Mouse (Mus musculus) heart, adult 2 months (tissue): ENCODE data around the gene Alox12b. TPM values are rescaled to one million over a fixed set of nuclear protein-coding genes. Genes with fewer than 3 reads are reported as not detected.

Experiments used
- DNase-seq, 2 experiments: peaks; one replicate each; pipeline ENCODE4 v3.0.0; 2021
- H3K27ac ChIP-seq: fragments of 200-600 bp; 2 replicates; pipeline ENCODE4 v1.8.1; 2022
- H3K27me3 ChIP-seq: fragments of 200-500 bp; 2 replicates; pipeline ENCODE4 v1.6.1; 2012; ENCODE audit warnings: mild to moderate bottlenecking, low read length, inconsistent platforms, mixed read lengths; ENCODE audit not compliant: control insufficient read depth, insufficient read depth
- H3K36me3 ChIP-seq: fragments of 200-500 bp; 2 replicates; pipeline ENCODE4 v1.6.1; 2012; ENCODE audit warnings: low read length, inconsistent platforms; ENCODE audit not compliant: control insufficient read depth, insufficient read depth
- H3K4me1 ChIP-seq: fragments of 200-500 bp; 2 replicates; pipeline ENCODE4 v1.6.1; 2011; ENCODE audit warnings: low read length; ENCODE audit not compliant: control insufficient read depth, insufficient read depth
- H3K4me3 ChIP-seq: fragments of 200-600 bp; 2 replicates; pipeline ENCODE4 v1.8.1; 2022
- H3K79me2 ChIP-seq: fragments of 200-500 bp; replicated peaks from 2 replicates; pipeline ENCODE4 v1.6.1; 2012; ENCODE audit warnings: mild to moderate bottlenecking, inconsistent platforms, low read length, moderate library complexity, mixed read lengths; ENCODE audit not compliant: control insufficient read depth, insufficient read depth
- H3K9ac ChIP-seq: fragments of 200-500 bp; 2 replicates; pipeline ENCODE4 v1.6.1; 2012; ENCODE audit warnings: low read depth, mild to moderate bottlenecking, control low read depth, inconsistent platforms, low read length, mixed read lengths
- CTCF ChIP-seq: fragments of 200-600 bp; IDR thresholded peaks from 2 replicates; pipeline ENCODE4 v1.8.1; 2022; ENCODE audit warnings: antibody characterized with exemption, mild to moderate bottlenecking, moderate library complexity
- EP300 ChIP-seq: fragments of 200-500 bp; IDR thresholded peaks from 2 replicates; pipeline ENCODE4 v1.6.1; 2011; ENCODE audit warnings: low read depth, low read length, control low read depth; ENCODE audit not compliant: insufficient read depth
- POLR2A ChIP-seq: fragments of 200-500 bp; IDR thresholded peaks from 2 replicates; pipeline ENCODE4 v1.6.1; 2011; ENCODE audit warnings: mild to moderate bottlenecking, low read depth, low read length, control low read depth; ENCODE audit not compliant: insufficient read depth
- WGBS: fragments of 180-500 bp; shearing (Covaris S2); methylation state at CpG from one replicate; pipeline ENCODE4 v1.1.7; 2018; 5-methylcytosine and 5-hydroxymethylcytosine counted together
- intact Hi-C: fragments of 180-260 bp; cut with DNase I; formaldehyde crosslinking; loops from one replicate; pipeline ENCODE4 v1.15.1; 2025
- polyA plus RNA-seq: library from polyadenylated mRNA; depleted of rRNA; stranded (reverse); fragments of >200 nt; gene quantifications from 2 replicates; pipeline ENCODE4 v1.2.3, GENCODE M21; 2012; rRNA removed
- total RNA-seq, 2 experiments: library from RNA; stranded (reverse); gene quantifications; 2 replicates each; pipeline ENCODE4 v1.2.3; 2021

The Alox12b gene
- total and polyA plus RNA-seq, 3 experiments: 0.04 TPM; not detected in 2

DNA sequence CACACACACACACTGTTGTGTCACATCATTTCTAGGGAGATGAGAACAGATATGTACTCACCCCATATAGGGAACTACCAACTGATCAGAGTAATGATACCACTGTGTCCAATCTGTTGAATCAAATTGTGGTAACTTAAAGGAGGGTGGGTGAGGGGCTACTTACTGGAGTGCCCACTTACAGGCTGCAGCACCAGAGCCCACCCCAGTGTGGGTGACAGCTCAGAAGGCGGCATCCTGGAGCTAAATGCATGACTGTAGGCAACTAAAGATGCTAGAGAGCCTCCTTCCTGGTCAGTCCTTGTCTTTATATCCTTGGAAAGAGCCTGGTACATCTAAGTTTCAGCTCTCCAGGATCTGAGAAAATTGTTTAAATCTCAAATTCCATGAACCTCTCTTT is 42.5 kb downstream of the Alox12b start:
- H3K9ac ChIP-seq: no peak overlapping the region
- H3K27ac ChIP-seq: no peak overlapping the region
- no peaks in the 10 kb centered on the region for H3K79me2 ChIP-seq
- H3K4me3 ChIP-seq: no peak overlapping the region
- 96% methylated on average over 1 of the region's 1 CpGs for WGBS
- no peak for DNase-seq
- TF ChIP-seq POLR2A: no peak
- no peak for TF ChIP-seq EP300
- TF ChIP-seq CTCF: no peak
- H3K36me3 ChIP-seq: no peaks in the 10 kb centered on the region
- intact Hi-C loops: loop anchor here (5.0 kb wide), 1 partner anchor 183 kb away; no protein-coding TSS in a partner anchor
- H3K27me3 ChIP-seq: peaks cover 7% of the 10 kb centered on the region
- no peaks in the 10 kb centered on the region for H3K4me1 ChIP-seq

DNA sequence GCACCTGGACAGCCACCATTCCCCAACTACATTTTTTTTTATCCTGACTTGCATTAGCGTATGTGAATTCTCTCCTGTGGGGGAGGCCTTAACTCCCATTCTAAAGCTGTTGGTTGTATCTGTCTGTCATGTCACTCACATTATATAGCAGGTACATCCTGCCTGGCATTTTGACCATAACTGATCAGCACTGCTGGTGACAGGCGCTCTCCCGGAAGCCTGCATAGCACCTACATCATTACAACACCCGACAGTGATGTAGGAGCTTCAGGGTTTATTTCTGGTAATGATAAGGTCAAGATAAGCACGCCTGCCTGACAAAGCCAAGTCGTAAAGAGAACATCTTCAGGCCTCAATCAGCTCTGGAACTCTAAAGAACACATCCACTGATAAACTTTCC is 43.4 kb downstream of the Alox12b start:
- Histone ChIP-seq H3K27me3 (peaks cover 7% of the 10 kb centered on the region), H3K9ac (no peak overlapping the region), H3K4me1 (no peaks in the 10 kb centered on the region), H3K79me2 (no peaks in the 10 kb centered on the region), H3K36me3 (no peaks in the 10 kb centered on the region), H3K27ac (no peak overlapping the region), H3K4me3 (no peak overlapping the region)
- TF ChIP-seq CTCF (no peak), EP300 (no peak), POLR2A (no peak)
- 51% methylated on average over 6 of the region's 6 CpGs for WGBS
- intact Hi-C loops: no loop called here
- no peak for DNase-seq

DNA sequence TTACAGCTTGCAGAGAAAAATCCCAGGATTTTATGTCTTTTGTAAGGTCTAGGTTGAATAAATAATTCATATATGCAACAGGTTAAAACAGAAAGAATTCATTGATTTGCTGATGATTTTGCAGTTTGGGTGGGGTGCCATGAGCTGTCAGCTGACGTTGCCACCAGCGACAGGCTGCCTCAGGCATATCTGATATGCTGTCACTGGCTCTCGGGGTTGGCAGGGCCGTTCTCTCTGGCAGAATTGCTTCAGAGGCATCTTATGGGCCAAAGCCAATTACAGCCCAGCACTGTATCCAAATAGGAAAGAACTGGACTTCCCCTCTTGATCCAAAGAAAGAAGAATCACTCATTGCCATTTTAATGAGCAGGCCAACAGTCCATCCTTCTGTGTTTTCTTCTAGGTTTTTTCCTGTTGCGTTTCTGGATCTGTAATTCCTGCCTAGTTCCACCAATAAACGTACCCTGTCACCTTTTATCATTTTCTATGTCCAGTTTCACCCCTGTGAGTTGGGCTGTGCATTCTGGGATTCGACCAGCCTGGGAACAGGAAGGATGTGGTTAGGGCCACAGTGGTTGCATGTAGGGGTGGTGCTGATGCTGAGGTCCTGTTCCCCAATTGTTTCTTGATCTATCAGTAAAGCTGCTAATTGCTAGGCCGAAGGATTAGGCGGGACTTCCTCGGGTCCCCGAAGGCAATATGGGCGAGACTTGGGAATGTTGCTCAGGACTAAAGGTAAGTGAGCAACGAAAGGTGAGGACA is 45.9 kb downstream of the Alox12b start:
- no peak for DNase-seq
- intact Hi-C loops: no loop called here
- Histone ChIP-seq H3K27me3 (no peaks in the 10 kb centered on the region; the same call in 1 of the 2 replicates), H3K9ac (no peak overlapping the region), H3K79me2 (no peaks in the 10 kb centered on the region), H3K36me3 (no peaks in the 10 kb centered on the region), H3K27ac (no peak overlapping the region), H3K4me1 (no peaks in the 10 kb centered on the region), H3K4me3 (no peak overlapping the region)
- 65% methylated on average over 13 of the region's 13 CpGs for WGBS
- TF ChIP-seq POLR2A: no peak
- TF ChIP-seq EP300: no peak
- no peak for TF ChIP-seq CTCF

DNA sequence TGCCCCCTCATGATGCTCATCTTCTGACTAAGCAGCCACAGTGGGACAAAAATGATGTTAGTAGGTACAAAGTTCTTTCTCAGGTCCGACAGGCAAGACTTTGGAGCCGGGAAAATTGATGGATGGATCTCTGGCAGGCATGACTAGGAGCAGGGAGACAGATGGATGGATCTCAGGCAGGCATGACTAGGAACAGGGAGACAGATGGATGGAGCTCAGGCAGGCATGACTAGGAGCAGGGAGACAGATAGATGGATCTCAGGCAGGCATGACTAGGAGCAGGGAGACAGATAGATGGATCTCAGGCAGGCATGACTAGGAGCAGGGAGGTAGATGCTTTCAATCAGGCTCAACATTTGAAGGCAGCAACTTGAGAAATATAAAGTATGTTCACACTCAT is 54.6 kb downstream of the Alox12b start:
- Histone ChIP-seq H3K79me2 (no peaks in the 10 kb centered on the region), H3K27me3 (no peaks in the 10 kb centered on the region), H3K4me3 (no peak overlapping the region), H3K9ac (no peak overlapping the region), H3K36me3 (no peaks in the 10 kb centered on the region), H3K4me1 (no peaks in the 10 kb centered on the region), H3K27ac (no peak overlapping the region)
- TF ChIP-seq EP300 (no peak), CTCF (no peak), POLR2A (no peak)
- 30% methylated on average over 2 of the region's 2 CpGs for WGBS
- no peak for DNase-seq
- intact Hi-C loops: no loop called here

DNA sequence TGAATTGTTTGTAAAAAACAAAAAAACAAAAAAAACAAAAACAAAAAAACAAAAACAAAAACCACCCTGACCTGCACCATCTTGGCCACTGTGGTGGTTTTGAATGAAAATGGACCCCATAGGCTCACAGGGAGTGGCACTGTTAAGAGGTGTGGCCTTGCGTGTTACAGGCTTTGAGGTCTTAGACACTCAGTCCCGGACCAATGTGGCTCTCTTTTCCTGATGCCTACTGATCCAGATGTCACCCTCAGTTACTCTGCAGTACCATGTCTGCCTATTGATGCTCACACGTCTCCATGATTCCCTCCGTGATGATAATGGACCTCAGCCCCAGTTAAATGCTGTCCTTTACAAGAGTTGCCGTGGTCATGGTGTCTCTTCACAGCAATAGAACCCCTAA is 60.6 kb downstream of the Alox12b start:
- 86% methylated on average over 5 of the region's 5 CpGs for WGBS
- H3K36me3 ChIP-seq: no peaks in the 10 kb centered on the region
- no peaks in the 10 kb centered on the region for H3K4me1 ChIP-seq
- TF ChIP-seq POLR2A (no peak), CTCF (no peak)
- H3K4me3 ChIP-seq: no peak overlapping the region
- H3K79me2 ChIP-seq: no peaks in the 10 kb centered on the region
- H3K27me3 ChIP-seq: no peaks in the 10 kb centered on the region
- intact Hi-C loops: no loop called here
- DNase-seq: no peak
- H3K27ac ChIP-seq: no peak overlapping the region
- no peak overlapping the region for H3K9ac ChIP-seq

DNA sequence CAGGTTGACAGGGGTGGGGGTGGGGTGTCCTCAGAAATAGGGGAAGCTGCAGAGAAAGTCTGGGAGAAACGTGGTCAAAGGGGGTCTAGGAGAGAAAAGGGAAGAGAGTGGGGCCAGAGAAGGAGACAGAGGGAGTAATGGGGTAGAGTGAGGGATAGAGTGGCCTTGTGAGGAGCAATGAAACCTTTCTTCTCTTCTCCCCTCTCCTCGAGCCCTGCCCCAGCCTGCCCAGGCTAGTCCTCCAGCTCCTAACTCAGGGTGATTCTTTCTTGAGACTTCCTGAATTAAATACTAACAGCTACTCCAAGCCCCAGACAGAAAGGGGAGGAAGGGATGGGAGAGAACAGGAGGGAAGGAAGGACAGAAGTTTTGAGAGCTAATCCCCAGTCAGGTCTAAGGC is 61.9 kb downstream of the Alox12b start:
- H3K27me3 ChIP-seq: no peaks in the 10 kb centered on the region
- TF ChIP-seq EP300 (no peak), POLR2A (no peak), CTCF (no peak)
- no peak overlapping the region for H3K9ac ChIP-seq
- WGBS: 73% methylated on average over 2 of the region's 2 CpGs
- H3K4me3 ChIP-seq: no peak overlapping the region
- H3K27ac ChIP-seq: no peak overlapping the region
- H3K79me2 ChIP-seq: no peaks in the 10 kb centered on the region
- H3K36me3 ChIP-seq: no peaks in the 10 kb centered on the region
- H3K4me1 ChIP-seq: no peaks in the 10 kb centered on the region
- intact Hi-C loops: no loop called here
- DNase-seq: no peak

Other genes with a start within 250 kb of the Alox12b start
- gene Odf4, start 229.9 kb upstream of the Alox12b start, total RNA-seq: not detected
- 0.25 and 0.41 TPM in 2 replicates for gene Odf4, start 229.9 kb upstream of the Alox12b start, polyA plus RNA-seq
- gene Arhgef15, start 199.5 kb upstream of the Alox12b start, total RNA-seq: 10 to 100 TPM; 27.8 to 28.5 TPM
- gene Arhgef15, start 199.5 kb upstream of the Alox12b start, polyA plus RNA-seq: 52.9 and 77.3 TPM in 2 replicates
- gene Slc25a35, start 188.9 kb upstream of the Alox12b start, total RNA-seq: 1 to 10 TPM; 4.2 to 5.3 TPM
- gene Slc25a35, start 188.9 kb upstream of the Alox12b start, polyA plus RNA-seq: 21.6 and 24.2 TPM in 2 replicates
- gene Rangrf, start 181.8 kb upstream of the Alox12b start, total RNA-seq: 100 to 1,000 TPM in 1 of 2 experiments, 10 to 100 TPM in 1; 80.7 to 100 TPM
- gene Rangrf, start 181.8 kb upstream of the Alox12b start, polyA plus RNA-seq: 145 and 169 TPM in 2 replicates
- gene Pfas, start 148.5 kb upstream of the Alox12b start, total RNA-seq: 1 to 10 TPM; 5.9 to 6.4 TPM
- gene Pfas, start 148.5 kb upstream of the Alox12b start, polyA plus RNA-seq: 8.5 and 11.5 TPM in 2 replicates
- 10 to 100 TPM; 10.7 to 15.7 TPM for gene Ctc1, start 141.1 kb upstream of the Alox12b start, total RNA-seq
- gene Ctc1, start 141.1 kb upstream of the Alox12b start, polyA plus RNA-seq: 21.5 and 26.8 TPM in 2 replicates
- under 1 TPM; 0.21 to 0.59 TPM for gene Aurkb, start 111.3 kb upstream of the Alox12b start, total RNA-seq
- 0.61 and 1.1 TPM in 2 replicates for gene Aurkb, start 111.3 kb upstream of the Alox12b start, polyA plus RNA-seq
- gene Borcs6, start 97.3 kb upstream of the Alox12b start, total RNA-seq: 10 to 100 TPM; 15.3 to 17.8 TPM
- 13.0 and 14.2 TPM in 2 replicates for gene Borcs6, start 97.3 kb upstream of the Alox12b start, polyA plus RNA-seq
- gene Tmem107, start 86.2 kb upstream of the Alox12b start, total RNA-seq: 1 to 10 TPM; 5.6 to 6.6 TPM
- 15.9 and 26.1 TPM in 2 replicates for gene Tmem107, start 86.2 kb upstream of the Alox12b start, polyA plus RNA-seq
- 10 to 100 TPM; 63.4 to 70.8 TPM for gene Vamp2, start 68.5 kb upstream of the Alox12b start, total RNA-seq
- 83.0 and 90.0 TPM in 2 replicates for gene Vamp2, start 68.5 kb upstream of the Alox12b start, polyA plus RNA-seq
- 10 to 100 TPM; 44.4 to 79.8 TPM for gene Per1, start 61.8 kb upstream of the Alox12b start, total RNA-seq
- 18.0 and 36.4 TPM in 2 replicates for gene Per1, start 61.8 kb upstream of the Alox12b start, polyA plus RNA-seq
- gene Hes7, start 36.6 kb upstream of the Alox12b start, total RNA-seq: under 1 TPM in 1 of 2 experiments, not detected in 1; 0.11 TPM
- gene Hes7, start 36.6 kb upstream of the Alox12b start, polyA plus RNA-seq: 0.10 TPM in 1 of 2 replicates, not detected in the other
- gene 9130213A22Rik, start 34.4 kb upstream of the Alox12b start, total RNA-seq: under 1 TPM; 0.21 to 0.23 TPM
- 0.82 and 1.00 TPM in 2 replicates for gene 9130213A22Rik, start 34.4 kb upstream of the Alox12b start, polyA plus RNA-seq
- gene Aloxe3, start 31.1 kb upstream of the Alox12b start, total RNA-seq: under 1 TPM; 0.05 to 0.07 TPM
- 0.16 TPM in 1 of 2 replicates, not detected in the other for gene Aloxe3, start 31.1 kb upstream of the Alox12b start, polyA plus RNA-seq
- 1 to 10 TPM in 1 of 2 experiments, under 1 TPM in 1; 0.84 to 1.6 TPM for gene Alox8, start 40.9 kb downstream of the Alox12b start, total RNA-seq
- 0.68 TPM in 1 of 2 replicates, not detected in the other for gene Alox8, start 40.9 kb downstream of the Alox12b start, polyA plus RNA-seq
- 1 to 10 TPM; 1.6 to 1.8 TPM for gene Gucy2e, start 80.0 kb downstream of the Alox12b start, total RNA-seq
- gene Gucy2e, start 80.0 kb downstream of the Alox12b start, polyA plus RNA-seq: 0.06 TPM in 2 replicates
- 1 to 10 TPM; 2.3 to 2.5 TPM for gene Cntrob, start 166.8 kb downstream of the Alox12b start, total RNA-seq
- gene Cntrob, start 166.8 kb downstream of the Alox12b start, polyA plus RNA-seq: 3.0 and 4.0 TPM in 2 replicates
- gene Trappc1, start 167.0 kb downstream of the Alox12b start, total RNA-seq: 10 to 100 TPM; 45.5 to 48.0 TPM
- 46.6 and 84.3 TPM in 2 replicates for gene Trappc1, start 167.0 kb downstream of the Alox12b start, polyA plus RNA-seq
- under 1 TPM; 0.11 to 0.23 TPM for gene Kcnab3, start 169.3 kb downstream of the Alox12b start, total RNA-seq
- gene Kcnab3, start 169.3 kb downstream of the Alox12b start, polyA plus RNA-seq: 0.53 and 0.61 TPM in 2 replicates
- under 1 TPM; 0.31 to 0.36 TPM for gene Rnf227, start 183.5 kb downstream of the Alox12b start, total RNA-seq
- 0.51 and 0.82 TPM in 2 replicates for gene Rnf227, start 183.5 kb downstream of the Alox12b start, polyA plus RNA-seq
- gene Chd3, start 212.4 kb downstream of the Alox12b start, total RNA-seq: 10 to 100 TPM; 18.3 to 20.2 TPM
- gene Chd3, start 212.4 kb downstream of the Alox12b start, polyA plus RNA-seq: 20.3 and 22.2 TPM in 2 replicates
- gene Naa38, start 238.5 kb downstream of the Alox12b start, total RNA-seq: 100 to 1,000 TPM; 102 to 113 TPM
- gene Naa38, start 238.5 kb downstream of the Alox12b start, polyA plus RNA-seq: 128 and 145 TPM in 2 replicates
- 10 to 100 TPM; 27.9 to 32.1 TPM for gene Cyb5d1, start 238.6 kb downstream of the Alox12b start, total RNA-seq
- gene Cyb5d1, start 238.6 kb downstream of the Alox12b start, polyA plus RNA-seq: 19.9 and 29.8 TPM in 2 replicates
- gene Tmem88, start 241.2 kb downstream of the Alox12b start, total RNA-seq: 10 to 100 TPM; 20.4 to 21.4 TPM
- 61.4 and 66.4 TPM in 2 replicates for gene Tmem88, start 241.2 kb downstream of the Alox12b start, polyA plus RNA-seq